12 mouse cellular contexts compared by ENCODE assay signal in genomic region chr11:87246724-87247493, GRCm38 (mm10).
DNase-seq lines count a peak whose midpoint lies in the region; ATAC-seq and TF ChIP-seq lines count a peak whose summit lies in the region.
"Had no signal": no experiment of that assay in that cellular context is flagged by ENCODE, and none has a peak within 500 bp of the region (broad histone marks: within the 10 kb centered on the region; RNA-seq: fewer than 3 reads in every experiment).

No protein-coding gene starts in this region.

- H3K4me3 ChIP-seq in embryonic facial prominence, embryonic 13.5 days = no peak overlapping the region
- no peak overlapping the region for H3K4me3 ChIP-seq in embryonic facial prominence, embryonic 10.5 days
- H3K4me3 ChIP-seq in hindbrain, postnatal 0 days (ENCODE audit: low read length) = no peak overlapping the region
- no peak overlapping the region for H3K4me3 ChIP-seq in hindbrain, embryonic 16.5 days (ENCODE audit: low read length)
- no peak overlapping the region for H3K4me3 ChIP-seq in midbrain, postnatal 0 days (ENCODE audit: low read depth, low read length)
- H3K4me3 ChIP-seq in midbrain, embryonic 16.5 days (ENCODE audit: low read depth, low read length) = no peak overlapping the region
- no peak overlapping the region for H3K4me3 ChIP-seq in limb, embryonic 13.5 days
- H3K4me3 ChIP-seq: liver, embryonic 12.5 days had no signal

- WGBS in embryonic facial prominence, embryonic 13.5 days = 60% methylated on average over 9 of the region's 9 CpGs
- WGBS in embryonic facial prominence, embryonic 10.5 days = 73% methylated on average over 9 of the region's 9 CpGs
- 49% methylated on average over 9 of the region's 9 CpGs for WGBS in hindbrain, postnatal 0 days
- WGBS in hindbrain, embryonic 16.5 days = 44% methylated on average over 9 of the region's 9 CpGs
- WGBS in midbrain, postnatal 0 days = 65% methylated on average over 9 of the region's 9 CpGs
- 64% methylated on average over 9 of the region's 9 CpGs for WGBS in midbrain, embryonic 16.5 days
- WGBS in limb, embryonic 13.5 days = 30% methylated on average over 9 of the region's 9 CpGs

- H3K4me2 ChIP-seq in embryonic facial prominence, embryonic 13.5 days = no peak overlapping the region
- no peak overlapping the region for H3K4me2 ChIP-seq in hindbrain, postnatal 0 days (ENCODE audit: low read depth, low read length)
- H3K4me2 ChIP-seq in hindbrain, embryonic 16.5 days (ENCODE audit: low read length) = no peak overlapping the region
- no peak overlapping the region for H3K4me2 ChIP-seq in midbrain, postnatal 0 days (ENCODE audit: low read depth, low read length, poor library complexity, severe bottlenecking)
- H3K4me2 ChIP-seq in midbrain, embryonic 16.5 days (ENCODE audit: low read length) = no peak overlapping the region
- H3K4me2 ChIP-seq in limb, embryonic 13.5 days (replicated peaks) = no peak overlapping the region
- H3K4me2 ChIP-seq: liver, embryonic 12.5 days had no signal

- H3K4me1 ChIP-seq in embryonic facial prominence, embryonic 13.5 days = peaks cover 22% of the 10 kb centered on the region
- H3K4me1 ChIP-seq in embryonic facial prominence, embryonic 10.5 days = 0 out of 2 replicates have a peak, but pooled peaks cover 8% of the 10 kb centered on the region
- H3K4me1 ChIP-seq in hindbrain, postnatal 0 days (ENCODE audit: insufficient read depth, low read length) = peaks cover 6% of the 10 kb centered on the region
- no peaks in the 10 kb centered on the region; the same call in 1 of the 2 replicates for H3K4me1 ChIP-seq in hindbrain, embryonic 16.5 days (ENCODE audit: control insufficient read depth, insufficient read depth, low read depth, low read length)
- H3K4me1 ChIP-seq in midbrain, postnatal 0 days (ENCODE audit: insufficient read depth, low read length) = no peaks in the 10 kb centered on the region
- H3K4me1 ChIP-seq in midbrain, embryonic 16.5 days (ENCODE audit: control insufficient read depth, insufficient read depth, low read length) = peaks cover 2% of the 10 kb centered on the region; the same call in 1 of the 2 replicates
- H3K4me1 ChIP-seq in limb, embryonic 13.5 days = peaks cover 29% of the 10 kb centered on the region

- no peaks in the 10 kb centered on the region for H3K27me3 ChIP-seq in embryonic facial prominence, embryonic 13.5 days
- no peaks in the 10 kb centered on the region for H3K27me3 ChIP-seq in embryonic facial prominence, embryonic 10.5 days (replicated peaks; ENCODE audit: low read depth, poor library complexity, severe bottlenecking)
- H3K27me3 ChIP-seq in hindbrain, postnatal 0 days (ENCODE audit: insufficient read depth, low read length) = no peaks in the 10 kb centered on the region
- no peaks in the 10 kb centered on the region for H3K27me3 ChIP-seq in hindbrain, embryonic 16.5 days (replicated peaks; ENCODE audit: control insufficient read depth, insufficient read depth, low read length)
- no peaks in the 10 kb centered on the region for H3K27me3 ChIP-seq in midbrain, postnatal 0 days (ENCODE audit: insufficient read depth, low read length)
- no peaks in the 10 kb centered on the region for H3K27me3 ChIP-seq in midbrain, embryonic 16.5 days (ENCODE audit: control insufficient read depth, insufficient read depth, low read depth, low read length)
- peaks cover 57% of the 10 kb centered on the region for H3K27me3 ChIP-seq in limb, embryonic 13.5 days
- H3K27me3 ChIP-seq: liver, embryonic 12.5 days had no signal

- H3K9ac ChIP-seq in embryonic facial prominence, embryonic 13.5 days = no peak overlapping the region
- H3K9ac ChIP-seq in hindbrain, postnatal 0 days (replicated peaks; ENCODE audit: low read length) = no peak overlapping the region
- no peak overlapping the region for H3K9ac ChIP-seq in hindbrain, embryonic 16.5 days (ENCODE audit: low read depth, low read length)
- no peak overlapping the region for H3K9ac ChIP-seq in midbrain, postnatal 0 days (replicated peaks; ENCODE audit: low read length, poor library complexity, severe bottlenecking)
- no peak overlapping the region for H3K9ac ChIP-seq in midbrain, embryonic 16.5 days (ENCODE audit: low read depth, low read length)
- no peak overlapping the region for H3K9ac ChIP-seq in limb, embryonic 13.5 days
- H3K9ac ChIP-seq: liver, embryonic 12.5 days had no signal

- DNase-seq in embryonic facial prominence, embryonic 10.5 days (ENCODE audit: low spot score) = no peak
- DNase-seq in hindbrain, postnatal 0 days (ENCODE audit: low spot score) = peak; percentile 30
- peak; percentile 17 for DNase-seq in midbrain, postnatal 0 days (ENCODE audit: low spot score)
- no peak for DNase-seq in urinary bladder, postnatal 25 days (ENCODE audit: low spot score)
- DNase-seq: gastrocnemius, postnatal 10 days; lung, postnatal 4 days; right cerebral cortex, postnatal 25 days had no signal

- no peaks in the 10 kb centered on the region for H3K9me3 ChIP-seq in embryonic facial prominence, embryonic 13.5 days
- no peaks in the 10 kb centered on the region for H3K9me3 ChIP-seq in embryonic facial prominence, embryonic 10.5 days
- no peaks in the 10 kb centered on the region for H3K9me3 ChIP-seq in hindbrain, postnatal 0 days (ENCODE audit: low read length)
- H3K9me3 ChIP-seq in hindbrain, embryonic 16.5 days (ENCODE audit: control insufficient read depth, low read length) = no peaks in the 10 kb centered on the region
- no peaks in the 10 kb centered on the region for H3K9me3 ChIP-seq in midbrain, postnatal 0 days (ENCODE audit: low read length)
- no peaks in the 10 kb centered on the region for H3K9me3 ChIP-seq in midbrain, embryonic 16.5 days (replicated peaks; ENCODE audit: control insufficient read depth, low read length, poor library complexity, severe bottlenecking)
- H3K9me3 ChIP-seq in limb, embryonic 13.5 days = no peaks in the 10 kb centered on the region
- H3K9me3 ChIP-seq: liver, embryonic 12.5 days had no signal

- peak; percentile 50 for TF ChIP-seq CTCF in hindbrain, postnatal 0 days (IDR thresholded peaks at IDR 0.05; ENCODE audit: low read depth)
- peak; percentile 47 for TF ChIP-seq CTCF in midbrain, postnatal 0 days (IDR thresholded peaks at IDR 0.05)

- ATAC-seq in embryonic facial prominence, embryonic 13.5 days (ENCODE audit: insufficient number of reproducible peaks, insufficient read depth, low FRiP score, low TSS enrichment, low read depth) = no peak
- no peak for ATAC-seq in hindbrain, postnatal 0 days
- ATAC-seq in hindbrain, embryonic 16.5 days = no peak
- no peak for ATAC-seq in midbrain, postnatal 0 days (ENCODE audit: low FRiP score)
- ATAC-seq in midbrain, embryonic 16.5 days = no peak
- ATAC-seq in limb, embryonic 13.5 days (ENCODE audit: low FRiP score, low read depth) = peak; percentile 8; the same call in 1 of the 2 replicates
- ATAC-seq: liver, embryonic 12.5 days had no signal

- no peaks in the 10 kb centered on the region for H3K36me3 ChIP-seq in embryonic facial prominence, embryonic 13.5 days
- no peaks in the 10 kb centered on the region for H3K36me3 ChIP-seq in embryonic facial prominence, embryonic 10.5 days (replicated peaks)
- H3K36me3 ChIP-seq in hindbrain, postnatal 0 days (ENCODE audit: insufficient read depth, low read length) = no peaks in the 10 kb centered on the region; the same call in 1 of the 2 replicates
- no peaks in the 10 kb centered on the region for H3K36me3 ChIP-seq in hindbrain, embryonic 16.5 days (ENCODE audit: control insufficient read depth, insufficient read depth, low read length)
- no peaks in the 10 kb centered on the region; the same call in 1 of the 2 replicates for H3K36me3 ChIP-seq in midbrain, postnatal 0 days (ENCODE audit: insufficient read depth, low read length)
- H3K36me3 ChIP-seq in midbrain, embryonic 16.5 days (ENCODE audit: control insufficient read depth, insufficient read depth, low read length) = no peaks in the 10 kb centered on the region
- no peaks in the 10 kb centered on the region for H3K36me3 ChIP-seq in limb, embryonic 13.5 days
- H3K36me3 ChIP-seq: liver, embryonic 12.5 days had no signal

- peak overlapping the region; percentile 44 for H3K27ac ChIP-seq in embryonic facial prominence, embryonic 13.5 days
- no peak overlapping the region for H3K27ac ChIP-seq in embryonic facial prominence, embryonic 10.5 days (replicated peaks)
- no peak overlapping the region for H3K27ac ChIP-seq in hindbrain, postnatal 0 days
- H3K27ac ChIP-seq in hindbrain, embryonic 16.5 days (ENCODE audit: low read depth, low read length) = no peak overlapping the region; the same call in 1 of the 2 replicates
- no peak overlapping the region for H3K27ac ChIP-seq in midbrain, postnatal 0 days (ENCODE audit: low read depth, low read length)
- no peak overlapping the region for H3K27ac ChIP-seq in midbrain, embryonic 16.5 days (ENCODE audit: low read length)
- no peak overlapping the region for H3K27ac ChIP-seq in limb, embryonic 13.5 days
- H3K27ac ChIP-seq: liver, embryonic 12.5 days had no signal

Comparison
In these comparisons a context has a peak if more than half of its experiments do, and no peak if none do; other contexts are left out.
1. DNase-seq: peak in hindbrain, postnatal 0 days (single experiment) and midbrain, postnatal 0 days (single experiment); none in embryonic facial prominence, embryonic 10.5 days (single experiment) and urinary bladder, postnatal 25 days (single experiment).